Mouse (Mus musculus): ENCODE results near the gene Kcnh5. TPM values are rescaled to one million over a fixed set of nuclear protein-coding genes. Genes with fewer than 3 reads are reported as not detected.

Kcnh5 gene
- total and polyA plus RNA-seq, 3 experiments = not detected

GRCm38 (mm10) chr12:74889419-74889818, 287.7 kb downstream of the Kcnh5 start:
- H3K4me1 ChIP-seq (ENCODE audit: control insufficient read depth, insufficient read depth, low read length) = no peaks in the 10 kb centered on the region
- no peak overlapping the region for H3K27ac ChIP-seq
- no peak for DNase-seq
- 71% methylated on average over 3 of the region's 3 CpGs for WGBS
- intact Hi-C loops (cut with DNase I) = no loop called here
- no peak overlapping the region for H3K4me3 ChIP-seq
- TF ChIP-seq EP300 (IDR thresholded peaks at IDR 0.05; ENCODE audit: insufficient read depth, low read depth, low read length) = no peak
- TF ChIP-seq CTCF (IDR thresholded peaks at IDR 0.05) = no peak
- TF ChIP-seq POLR2A (IDR thresholded peaks at IDR 0.05; ENCODE audit: insufficient read depth, low read depth, low read length) = no peak
- no peaks in the 10 kb centered on the region for H3K36me3 ChIP-seq (ENCODE audit: control insufficient read depth, insufficient read depth, low read length)
- H3K79me2 ChIP-seq (replicated peaks; ENCODE audit: control insufficient read depth, insufficient read depth, low read length) = no peaks in the 10 kb centered on the region
- no peaks in the 10 kb centered on the region for H3K27me3 ChIP-seq (ENCODE audit: control insufficient read depth, insufficient read depth, low read length)
- no peak overlapping the region for H3K9ac ChIP-seq (ENCODE audit: low read depth, low read length)

DNA sequence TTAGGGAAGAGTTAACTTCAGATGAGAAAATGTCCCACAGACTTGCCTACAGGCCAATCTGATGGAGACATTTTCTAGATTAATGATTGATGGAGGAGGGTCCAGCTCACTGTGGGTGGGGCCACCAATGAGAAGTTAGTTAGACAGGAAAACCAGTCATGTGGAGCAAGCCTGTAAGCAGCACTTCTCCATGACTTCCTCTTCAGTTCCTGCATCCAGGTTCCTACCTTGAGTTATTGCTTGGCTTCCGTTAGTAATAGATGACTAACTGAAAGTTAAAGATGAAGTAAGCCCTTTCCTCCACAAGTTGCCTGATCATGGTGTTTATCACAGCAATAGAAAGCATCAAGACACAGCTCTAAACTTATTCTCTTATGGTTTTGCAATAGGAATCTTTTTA, 290.1 kb downstream of the Kcnh5 start:
- Histone ChIP-seq H3K27ac (no peak overlapping the region), H3K9ac (ENCODE audit: low read depth, low read length) (no peak overlapping the region), H3K4me3 (no peak overlapping the region), H3K4me1 (ENCODE audit: control insufficient read depth, insufficient read depth, low read length) (no peaks in the 10 kb centered on the region), H3K36me3 (ENCODE audit: control insufficient read depth, insufficient read depth, low read length) (no peaks in the 10 kb centered on the region), H3K27me3 (ENCODE audit: control insufficient read depth, insufficient read depth, low read length) (no peaks in the 10 kb centered on the region), H3K79me2 (replicated peaks; ENCODE audit: control insufficient read depth, insufficient read depth, low read length) (no peaks in the 10 kb centered on the region)
- intact Hi-C loops (cut with DNase I) = no loop called here
- no peak for DNase-seq
- TF ChIP-seq CTCF (IDR thresholded peaks at IDR 0.05) = no peak
- TF ChIP-seq POLR2A (IDR thresholded peaks at IDR 0.05; ENCODE audit: insufficient read depth, low read depth, low read length) = no peak
- no peak for TF ChIP-seq EP300 (IDR thresholded peaks at IDR 0.05; ENCODE audit: insufficient read depth, low read depth, low read length)
- 72% methylated on average over 1 of the region's 1 CpGs for WGBS

GRCm38 (mm10) chr12:74881344-74881743, 295.8 kb downstream of the Kcnh5 start:
- intact Hi-C loops (cut with DNase I) = no loop called here
- no peaks in the 10 kb centered on the region for H3K27me3 ChIP-seq (ENCODE audit: control insufficient read depth, insufficient read depth, low read length)
- no peak overlapping the region for H3K27ac ChIP-seq
- H3K4me1 ChIP-seq (ENCODE audit: control insufficient read depth, insufficient read depth, low read length) = no peaks in the 10 kb centered on the region
- H3K4me3 ChIP-seq = no peak overlapping the region
- H3K9ac ChIP-seq (ENCODE audit: low read depth, low read length) = no peak overlapping the region
- no peak for TF ChIP-seq POLR2A (IDR thresholded peaks at IDR 0.05; ENCODE audit: insufficient read depth, low read depth, low read length)
- TF ChIP-seq EP300 (IDR thresholded peaks at IDR 0.05; ENCODE audit: insufficient read depth, low read depth, low read length) = no peak
- TF ChIP-seq CTCF (IDR thresholded peaks at IDR 0.05) = no peak
- 86% methylated on average over 6 of the region's 6 CpGs for WGBS
- no peaks in the 10 kb centered on the region for H3K79me2 ChIP-seq (replicated peaks; ENCODE audit: control insufficient read depth, insufficient read depth, low read length)
- H3K36me3 ChIP-seq (ENCODE audit: control insufficient read depth, insufficient read depth, low read length) = no peaks in the 10 kb centered on the region
- DNase-seq = no peak

DNA sequence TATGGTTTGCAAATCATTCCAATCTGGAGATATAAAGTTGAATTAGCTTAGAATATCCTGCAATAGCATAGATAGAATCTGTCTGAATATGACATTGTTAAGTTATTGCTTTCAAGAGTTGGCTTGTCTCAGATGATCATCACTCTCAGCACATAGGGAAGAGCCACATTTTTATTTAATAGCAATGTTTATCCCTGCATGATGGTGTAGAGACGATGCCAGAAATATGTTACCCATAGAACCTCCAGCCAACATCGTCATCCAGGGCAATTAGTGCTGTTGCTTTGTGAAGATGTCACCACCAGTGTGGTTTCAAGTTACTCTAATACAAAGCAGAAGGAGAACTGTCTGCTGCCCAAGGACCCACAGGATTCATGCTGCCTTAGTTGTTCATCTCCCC, 321.5 kb downstream of the Kcnh5 start:
- WGBS = 77% methylated on average over 2 of the region's 2 CpGs
- H3K4me3 ChIP-seq = no peak overlapping the region
- intact Hi-C loops (cut with DNase I) = no loop called here

GRCm38 (mm10) chr12:74854263-74854662, 322.9 kb downstream of the Kcnh5 start:
- intact Hi-C loops (cut with DNase I) = no loop called here
- WGBS = 76% methylated on average over 1 of the region's 1 CpGs
- no peak for TF ChIP-seq POLR2A (IDR thresholded peaks at IDR 0.05; ENCODE audit: insufficient read depth, low read depth, low read length)
- TF ChIP-seq EP300 (IDR thresholded peaks at IDR 0.05; ENCODE audit: insufficient read depth, low read depth, low read length) = no peak
- TF ChIP-seq CTCF (IDR thresholded peaks at IDR 0.05) = no peak

More for the DNA sequence above, 321.5 kb downstream of the Kcnh5 start:
- TF ChIP-seq CTCF (IDR thresholded peaks at IDR 0.05) (no peak), POLR2A (IDR thresholded peaks at IDR 0.05; ENCODE audit: insufficient read depth, low read depth, low read length) (no peak), EP300 (IDR thresholded peaks at IDR 0.05; ENCODE audit: insufficient read depth, low read depth, low read length) (no peak)
- Histone ChIP-seq H3K36me3 (ENCODE audit: control insufficient read depth, insufficient read depth, low read length) (no peaks in the 10 kb centered on the region), H3K4me1 (ENCODE audit: control insufficient read depth, insufficient read depth, low read length) (no peaks in the 10 kb centered on the region), H3K27ac (no peak overlapping the region), H3K79me2 (replicated peaks; ENCODE audit: control insufficient read depth, insufficient read depth, low read length) (no peaks in the 10 kb centered on the region), H3K9ac (ENCODE audit: low read depth, low read length) (no peak overlapping the region), H3K27me3 (ENCODE audit: control insufficient read depth, insufficient read depth, low read length) (no peaks in the 10 kb centered on the region)
- DNase-seq = no peak

GRCm38 (mm10) chr12:74850323-74850722, 326.8 kb downstream of the Kcnh5 start:
- 56% methylated on average over 2 of the region's 2 CpGs for WGBS
- Histone ChIP-seq H3K36me3 (ENCODE audit: control insufficient read depth, insufficient read depth, low read length) (no peaks in the 10 kb centered on the region), H3K79me2 (replicated peaks; ENCODE audit: control insufficient read depth, insufficient read depth, low read length) (no peaks in the 10 kb centered on the region), H3K4me1 (ENCODE audit: control insufficient read depth, insufficient read depth, low read length) (no peaks in the 10 kb centered on the region), H3K9ac (ENCODE audit: low read depth, low read length) (no peak overlapping the region), H3K4me3 (no peak overlapping the region), H3K27me3 (ENCODE audit: control insufficient read depth, insufficient read depth, low read length) (no peaks in the 10 kb centered on the region), H3K27ac (no peak overlapping the region)
- intact Hi-C loops (cut with DNase I) = no loop called here
- TF ChIP-seq POLR2A (IDR thresholded peaks at IDR 0.05; ENCODE audit: insufficient read depth, low read depth, low read length) (no peak), EP300 (IDR thresholded peaks at IDR 0.05; ENCODE audit: insufficient read depth, low read depth, low read length) (no peak), CTCF (IDR thresholded peaks at IDR 0.05) (no peak)
- no peak for DNase-seq

More at GRCm38 (mm10) chr12:74854263-74854662, 322.9 kb downstream of the Kcnh5 start:
- Histone ChIP-seq H3K4me3 (no peak overlapping the region), H3K27ac (no peak overlapping the region), H3K9ac (ENCODE audit: low read depth, low read length) (no peak overlapping the region), H3K4me1 (ENCODE audit: control insufficient read depth, insufficient read depth, low read length) (no peaks in the 10 kb centered on the region), H3K36me3 (ENCODE audit: control insufficient read depth, insufficient read depth, low read length) (no peaks in the 10 kb centered on the region), H3K79me2 (replicated peaks; ENCODE audit: control insufficient read depth, insufficient read depth, low read length) (no peaks in the 10 kb centered on the region), H3K27me3 (ENCODE audit: control insufficient read depth, insufficient read depth, low read length) (no peaks in the 10 kb centered on the region)
- DNase-seq = no peak
